Mouse (Mus musculus) E14TG2a.4 (cell line): ENCODE measurements at regions not wholly inside any gene's neighbourhood (a gene's known extent, or its start where the extent isn't known, plus 50 kb on each side); places are given as distances from the start of the nearest gene placed in this dataset.

Source experiments
- CTCF ChIP-seq: conservative IDR thresholded peaks from 2 replicates; pipeline ENCODE4 v1.5.1; 2014; ENCODE audit warnings: low read length
- NANOG ChIP-seq: IDR thresholded peaks from 2 replicates; pipeline ENCODE4 v1.6.1; 2014; ENCODE audit warnings: borderline replicate concordance, low read length, mixed read lengths
- POU5F1 ChIP-seq: IDR thresholded peaks from 2 replicates; pipeline ENCODE4 v1.6.1; 2014; ENCODE audit warnings: low read length, borderline replicate concordance

DNA sequence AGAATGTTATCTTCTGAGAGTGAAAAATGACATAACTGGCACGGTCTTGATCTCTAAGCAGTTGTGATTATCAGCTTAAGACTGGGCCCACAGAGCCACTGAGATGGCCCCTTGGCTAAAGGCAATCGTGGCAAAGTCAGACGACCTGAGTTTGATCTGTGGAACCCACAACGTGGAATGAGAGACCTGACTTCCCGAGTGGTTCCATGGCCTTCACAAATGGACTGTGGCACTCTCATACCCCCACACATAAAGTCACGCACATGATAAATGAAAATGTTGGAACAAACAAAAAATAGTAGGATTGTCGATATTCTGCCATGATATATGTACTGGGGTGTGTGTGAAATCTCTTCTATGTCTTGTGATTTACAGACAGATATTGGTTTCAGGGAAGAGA is 192.5 kb upstream of the Krr1 start:
- no peak for TF ChIP-seq CTCF
- TF ChIP-seq POU5F1, result no peak
- no peak for TF ChIP-seq NANOG
